Mouse (Mus musculus) heart, embryonic 11.5 days (tissue): Measurements from ENCODE around the gene Gorasp2. TPM values are rescaled to one million over a fixed set of nuclear protein-coding genes. Genes with fewer than 3 reads are reported as not detected.

Source experiments
- ATAC-seq: fragments of 200-750 bp; cut with Nextera tagmentation; replicated peaks from 2 replicates; pipeline ENCODE4 v1.8.0; 2017; ENCODE audit warnings: moderate library complexity; ENCODE audit not compliant: insufficient number of reproducible peaks, low FRiP score, low TSS enrichment
- H3K27ac ChIP-seq: fragments of 300-500 bp; sonication (generic); 2 replicates; pipeline ENCODE4 v1.5.1; 2014; ENCODE audit warnings: mild to moderate bottlenecking, low read depth, low read length
- H3K27me3 ChIP-seq: fragments of 300-500 bp; sonication (generic); 2 replicates; pipeline ENCODE4 v1.6.1; 2014; ENCODE audit warnings: mild to moderate bottlenecking, low read length, mixed read lengths; ENCODE audit not compliant: control insufficient read depth, insufficient read depth
- H3K36me3 ChIP-seq: fragments of 300-500 bp; sonication (generic); 2 replicates; pipeline ENCODE4 v1.6.1; 2014; ENCODE audit warnings: mild to moderate bottlenecking, low read length, moderate library complexity, mixed read lengths; ENCODE audit not compliant: control insufficient read depth, insufficient read depth
- H3K4me1 ChIP-seq: fragments of 300-500 bp; sonication (generic); 2 replicates; pipeline ENCODE4 v1.6.1; 2014; ENCODE audit warnings: low read length; ENCODE audit not compliant: control insufficient read depth, insufficient read depth
- H3K4me2 ChIP-seq: fragments of 300-500 bp; sonication (generic); 2 replicates; pipeline ENCODE4 v1.6.1; 2014; ENCODE audit warnings: mild to moderate bottlenecking, moderate library complexity
- H3K4me3 ChIP-seq: fragments of 300-500 bp; sonication (generic); 2 replicates; pipeline ENCODE4 v1.5.1; 2014; ENCODE audit warnings: low read depth, low read length
- H3K9ac ChIP-seq: fragments of 300-500 bp; sonication (generic); 2 replicates; pipeline ENCODE4 v1.6.1; 2014; ENCODE audit warnings: mild to moderate bottlenecking, low read depth, low read length, moderate library complexity
- H3K9me3 ChIP-seq: fragments of 300-500 bp; sonication (generic); replicated peaks from 2 replicates; pipeline ENCODE4 v1.6.1; 2016; ENCODE audit warnings: low read length; ENCODE audit not compliant: control insufficient read depth
- WGBS: fragments of 180-500 bp; shearing (Covaris S2); extraction: QIAGEN DNeasy Blood & Tissue Kit; methylation state at CpG from one replicate; pipeline ENCODE4 v1.1.7; 2014; ENCODE audit not compliant: insufficient replicate concordance; 5-methylcytosine and 5-hydroxymethylcytosine counted together
- polyA plus RNA-seq: library from polyadenylated mRNA; unstranded; fragments of >200 nt; fragmentation: Nextera tagmentation; extraction: Ambion mirVana; gene quantifications from 2 replicates; pipeline ENCODE4 v1.2.1, GENCODE M21; 2014

The Gorasp2 gene
- polyA plus RNA-seq, 1 experiment from 2014 or later = 173 TPM

DNA sequence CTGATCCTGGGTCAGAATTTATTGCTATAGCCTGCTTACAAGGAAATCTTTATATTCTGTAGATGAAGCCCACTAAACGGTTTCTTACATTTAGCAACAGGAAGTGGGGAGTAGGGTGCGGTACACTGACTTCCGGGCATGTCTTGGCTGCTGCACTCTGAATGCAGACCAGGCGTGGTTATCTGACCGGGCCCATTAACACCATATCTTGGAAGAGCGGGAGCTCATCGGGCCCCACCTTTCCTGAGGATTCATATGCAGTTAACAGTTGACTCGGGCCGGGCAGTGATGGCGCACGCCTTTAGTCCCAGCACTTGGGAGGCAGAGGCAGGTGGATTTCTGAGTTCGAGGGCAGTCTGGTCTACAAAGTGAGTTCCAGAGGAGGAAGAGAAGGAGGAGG lies 33.0 kb upstream of the Gorasp2 start:
- WGBS = 80% methylated on average over 12 of the region's 12 CpGs
- H3K4me3 ChIP-seq = no peak overlapping the region
- no peak overlapping the region for H3K9ac ChIP-seq
- no peak for ATAC-seq
- no peak overlapping the region for H3K4me2 ChIP-seq
- no peaks in the 10 kb centered on the region for H3K36me3 ChIP-seq
- 0 out of 2 replicates have a peak, but pooled peaks cover 2% of the 10 kb centered on the region for H3K4me1 ChIP-seq
- H3K9me3 ChIP-seq = no peaks in the 10 kb centered on the region
- no peaks in the 10 kb centered on the region for H3K27me3 ChIP-seq
- no peak overlapping the region for H3K27ac ChIP-seq

DNA sequence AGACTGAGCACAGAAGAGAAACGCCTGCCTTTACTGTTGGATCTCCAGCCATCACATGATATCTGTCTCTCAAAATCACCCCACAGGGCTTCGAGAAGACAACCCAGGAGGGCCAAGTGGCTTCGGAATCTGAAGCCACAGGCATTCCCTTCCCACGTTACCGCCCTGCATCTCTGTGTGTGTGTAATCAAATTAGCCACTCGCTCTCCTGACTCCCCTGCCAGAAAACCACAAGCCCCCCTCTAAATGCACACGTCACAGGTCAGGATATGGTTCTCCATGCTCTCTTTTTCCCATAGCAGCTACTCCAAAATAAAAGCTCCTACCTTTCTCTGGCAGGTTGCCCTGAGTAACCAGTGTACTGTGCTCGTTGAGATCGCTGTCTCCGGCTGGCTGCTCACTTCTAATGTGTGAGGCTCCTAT lies 32.0 kb upstream of the Gorasp2 start:
- 0 out of 2 replicates have a peak overlapping the region, but pooled peaks have one; percentile 18 for H3K4me3 ChIP-seq
- no peak for ATAC-seq
- no peak overlapping the region for H3K27ac ChIP-seq
- peak overlapping the region; percentile 39; the same call in 1 of the 2 replicates for H3K9ac ChIP-seq
- no peaks in the 10 kb centered on the region for H3K9me3 ChIP-seq
- WGBS = 17% methylated on average over 10 of the region's 10 CpGs
- no peaks in the 10 kb centered on the region for H3K36me3 ChIP-seq
- H3K27me3 ChIP-seq = no peaks in the 10 kb centered on the region
- 0 out of 2 replicates have a peak, but pooled peaks cover 2% of the 10 kb centered on the region for H3K4me1 ChIP-seq
- H3K4me2 ChIP-seq = peak overlapping the region; percentile 54

DNA sequence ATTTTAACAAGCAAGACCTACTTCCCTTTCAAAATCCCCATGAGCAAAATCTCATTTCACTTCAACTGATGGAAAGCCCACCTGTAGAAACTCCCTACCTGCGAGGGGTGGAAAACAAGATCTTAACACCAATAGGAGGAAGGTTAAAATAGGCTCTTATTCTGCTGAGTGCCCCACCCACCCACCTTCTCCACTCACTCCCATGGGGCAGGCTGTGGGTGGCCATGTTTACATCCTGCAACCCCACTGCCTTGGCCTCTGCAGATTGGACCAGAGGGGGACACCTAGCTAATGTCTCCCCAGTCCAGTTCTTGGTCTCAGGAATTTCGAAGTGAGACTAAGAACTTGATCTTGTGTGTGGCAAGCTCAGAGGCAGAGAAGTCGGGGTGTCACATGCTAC lies 31.5 kb upstream of the Gorasp2 start:
- H3K4me2 ChIP-seq = peak overlapping the region; percentile 54

DNA sequence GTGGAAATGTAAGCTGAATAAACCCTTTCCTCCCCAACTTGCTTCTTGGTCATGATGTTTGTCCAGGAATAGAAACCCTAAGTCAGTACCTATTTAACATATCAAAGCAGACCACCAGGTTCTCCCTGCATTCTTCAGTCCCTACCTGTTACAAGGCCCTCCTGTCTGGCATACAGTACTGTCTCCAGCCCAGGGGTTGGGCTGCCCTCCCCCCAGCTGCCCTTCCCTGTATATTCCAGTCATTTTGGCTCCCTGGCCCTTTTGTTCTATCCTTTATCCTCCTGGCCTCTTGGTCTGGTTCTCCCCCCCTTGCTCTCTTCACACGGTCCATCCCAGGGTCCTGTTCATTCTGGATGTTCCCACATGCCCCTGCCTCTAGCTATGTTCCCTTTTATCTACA lies 30.1 kb upstream of the Gorasp2 start:
- H3K9ac ChIP-seq = no peak overlapping the region
- no peak for ATAC-seq
- 85% methylated on average over 1 of the region's 1 CpGs for WGBS
- no peak overlapping the region for H3K4me3 ChIP-seq
- no peak overlapping the region for H3K4me2 ChIP-seq
- 0 out of 2 replicates have a peak, but pooled peaks cover 2% of the 10 kb centered on the region for H3K4me1 ChIP-seq
- no peaks in the 10 kb centered on the region for H3K36me3 ChIP-seq
- H3K27ac ChIP-seq = no peak overlapping the region
- no peaks in the 10 kb centered on the region for H3K27me3 ChIP-seq
- no peaks in the 10 kb centered on the region for H3K9me3 ChIP-seq

More for the DNA sequence above, 31.5 kb upstream of the Gorasp2 start:
- Histone ChIP-seq H3K27me3 (no peaks in the 10 kb centered on the region), H3K4me1 (0 out of 2 replicates have a peak, but pooled peaks cover 2% of the 10 kb centered on the region), H3K4me3 (0 out of 2 replicates have a peak overlapping the region, but pooled peaks have one; percentile 18), H3K36me3 (no peaks in the 10 kb centered on the region), H3K27ac (no peak overlapping the region), H3K9ac (no peak overlapping the region), H3K9me3 (no peaks in the 10 kb centered on the region)
- ATAC-seq = no peak
- 74% methylated on average over 3 of the region's 3 CpGs for WGBS

DNA sequence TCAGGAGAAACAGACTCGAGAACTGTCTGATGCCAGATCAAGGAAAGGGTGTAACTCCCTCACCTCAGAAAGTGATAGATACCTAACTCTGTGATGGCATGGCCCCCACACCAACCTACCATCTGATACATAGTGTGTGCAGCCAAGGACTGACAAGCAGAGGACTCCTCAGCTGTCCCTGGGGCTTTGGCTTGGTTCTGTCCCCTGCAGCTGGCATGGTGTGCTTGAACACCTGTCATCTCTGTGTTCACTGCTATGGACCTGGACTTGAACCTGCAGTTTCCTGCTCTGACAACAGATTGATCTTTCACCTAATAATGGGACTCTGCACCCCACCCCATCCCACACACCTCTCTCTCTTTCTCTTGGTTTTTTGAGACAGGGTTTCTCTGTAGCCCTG lies 29.0 kb upstream of the Gorasp2 start:
- 77% methylated on average over 1 of the region's 1 CpGs for WGBS
- no peaks in the 10 kb centered on the region for H3K36me3 ChIP-seq
- no peaks in the 10 kb centered on the region for H3K9me3 ChIP-seq
- 0 out of 2 replicates have a peak, but pooled peaks cover 2% of the 10 kb centered on the region for H3K4me1 ChIP-seq
- H3K27ac ChIP-seq = no peak overlapping the region
- H3K4me2 ChIP-seq = no peak overlapping the region
- ATAC-seq = no peak
- no peaks in the 10 kb centered on the region for H3K27me3 ChIP-seq
- H3K9ac ChIP-seq = no peak overlapping the region
- no peak overlapping the region for H3K4me3 ChIP-seq

DNA sequence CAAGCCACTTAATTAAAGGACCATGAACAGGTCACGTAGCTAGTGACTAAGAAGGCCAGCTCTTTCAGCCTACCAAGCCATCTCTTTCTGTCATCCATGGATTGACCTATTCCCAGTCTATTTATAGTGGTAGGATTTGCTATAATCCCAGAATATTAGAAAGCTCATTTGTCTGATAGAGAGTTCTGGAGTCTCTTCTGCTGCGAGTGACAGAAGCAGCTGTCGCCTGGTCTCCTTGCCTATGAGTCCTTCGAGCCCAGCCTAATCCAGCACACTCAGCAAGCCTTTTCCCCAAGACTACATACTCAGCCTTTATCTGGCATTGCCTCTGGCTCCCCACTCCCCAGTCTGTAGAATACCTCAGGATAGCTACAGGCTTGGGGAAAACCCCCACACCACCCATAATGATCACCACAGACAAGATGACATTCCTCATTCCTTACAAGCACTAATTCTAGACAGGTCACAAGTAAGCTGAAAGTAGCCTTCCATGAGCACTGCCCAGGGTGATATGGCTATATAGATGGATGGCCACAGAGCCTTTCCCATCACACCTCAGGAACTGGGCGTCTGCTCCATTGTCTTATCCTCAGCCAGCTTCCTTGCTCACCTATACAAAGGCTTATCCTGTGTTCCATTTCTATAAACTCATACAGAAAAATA lies 27.2 kb upstream of the Gorasp2 start:
- WGBS = 84% methylated on average over 5 of the region's 5 CpGs
- Histone ChIP-seq H3K4me2 (no peak overlapping the region), H3K27me3 (no peaks in the 10 kb centered on the region), H3K27ac (no peak overlapping the region), H3K4me1 (0 out of 2 replicates have a peak, but pooled peaks cover 2% of the 10 kb centered on the region), H3K9ac (no peak overlapping the region), H3K4me3 (no peak overlapping the region), H3K36me3 (no peaks in the 10 kb centered on the region), H3K9me3 (no peaks in the 10 kb centered on the region)
- no peak for ATAC-seq

DNA sequence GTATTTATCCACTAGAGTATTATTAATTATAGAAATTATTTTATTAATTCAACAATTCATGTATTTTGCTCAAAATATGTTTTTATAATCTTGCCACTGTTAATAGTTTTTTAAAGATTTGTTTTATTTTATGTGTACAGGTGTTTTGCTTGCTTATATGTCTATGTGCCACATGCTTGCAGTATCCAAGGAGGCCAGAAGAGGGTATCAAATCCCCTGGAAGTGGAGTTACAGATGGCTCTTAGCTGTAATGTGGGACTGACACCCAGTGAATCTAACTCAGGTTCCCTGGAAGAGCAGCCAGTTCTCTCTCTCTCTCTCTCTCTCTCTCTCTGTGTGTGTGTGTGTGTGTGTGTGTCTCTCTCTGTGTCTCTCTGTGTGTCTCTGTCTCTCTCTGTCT lies 20.4 kb upstream of the Gorasp2 start:
- no peaks in the 10 kb centered on the region for H3K36me3 ChIP-seq
- H3K4me1 ChIP-seq = no peaks in the 10 kb centered on the region
- no peaks in the 10 kb centered on the region for H3K27me3 ChIP-seq
- ATAC-seq = no peak
- no peaks in the 10 kb centered on the region for H3K9me3 ChIP-seq
- no peak overlapping the region for H3K4me3 ChIP-seq
- H3K4me2 ChIP-seq = no peak overlapping the region
- no peak overlapping the region for H3K27ac ChIP-seq
- no peak overlapping the region for H3K9ac ChIP-seq

DNA sequence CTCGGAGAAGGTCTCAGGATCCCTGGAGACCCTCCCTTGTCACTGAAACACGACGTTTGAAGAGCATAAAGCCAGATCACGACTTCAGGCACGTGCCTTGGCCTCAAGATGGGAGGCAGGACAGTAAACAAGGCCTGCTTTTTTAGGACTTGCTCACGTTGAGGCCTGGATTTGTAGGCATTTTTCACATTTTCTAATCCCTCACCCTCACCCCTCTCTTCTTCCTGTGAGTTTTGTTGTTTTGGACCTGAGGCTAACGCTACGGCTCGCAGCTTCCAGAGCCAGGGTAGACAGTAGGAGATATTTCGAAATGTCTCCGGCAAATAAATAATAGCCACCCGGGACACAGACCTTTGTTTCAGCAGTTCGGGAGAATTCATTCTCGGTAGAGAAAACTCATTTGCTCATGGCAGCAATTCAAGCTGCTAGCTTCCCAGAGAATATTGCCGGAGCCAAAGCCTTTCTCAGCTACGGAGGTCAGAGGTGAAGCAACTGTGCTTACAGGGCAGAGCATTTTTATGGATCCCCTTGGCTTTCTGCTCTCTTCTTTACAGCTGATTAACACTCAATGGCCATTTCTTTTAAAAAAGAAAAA lies 18.3 kb upstream of the Gorasp2 start:
- H3K9me3 ChIP-seq = no peaks in the 10 kb centered on the region

More for the DNA sequence above, 18.3 kb upstream of the Gorasp2 start:
- Histone ChIP-seq H3K4me1 (no peaks in the 10 kb centered on the region), H3K27me3 (no peaks in the 10 kb centered on the region), H3K36me3 (no peaks in the 10 kb centered on the region), H3K9ac (no peak overlapping the region), H3K27ac (no peak overlapping the region), H3K4me3 (no peak overlapping the region), H3K4me2 (no peak overlapping the region)
- 73% methylated on average over 16 of the region's 16 CpGs for WGBS
- no peak for ATAC-seq
